Mouse (Mus musculus) liver, adult 2 months (tissue): Measurements from ENCODE around the gene Tgm5.

Experiments
- CTCF ChIP-seq: fragments of 200-500 bp; IDR thresholded peaks from 2 replicates; pipeline ENCODE4 v1.5.1; 2011; ENCODE audit warnings: low read depth, low read length, control low read depth
- POLR2A ChIP-seq: fragments of 200-500 bp; IDR thresholded peaks from 2 replicates; pipeline ENCODE4 v1.6.1; 2011; ENCODE audit warnings: low read length, control low read depth; ENCODE audit not compliant: insufficient read depth; ENCODE audit errors: extremely low read depth

DNA sequence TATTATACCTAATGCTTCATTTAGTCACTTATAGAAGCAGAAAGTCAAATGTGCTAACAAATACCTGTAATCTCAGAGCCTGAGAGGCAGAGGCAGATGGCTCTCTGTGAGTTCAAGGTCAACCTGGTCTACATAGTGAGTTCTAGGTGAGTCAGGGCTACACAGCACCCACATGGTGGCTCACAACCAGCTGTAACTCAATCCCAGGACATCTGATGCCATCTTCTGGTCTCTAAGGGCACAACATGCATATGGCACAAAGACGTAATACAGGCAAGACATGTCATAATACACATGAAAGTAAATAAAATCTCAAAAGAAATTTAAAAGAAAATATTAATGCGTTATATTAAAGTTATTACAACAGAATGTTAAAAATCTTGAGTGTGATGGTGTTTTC, 82.1 kb downstream of the Tgm5 start:
- TF ChIP-seq CTCF (no peak), POLR2A (no peak)
